Mouse (Mus musculus): Measurements from ENCODE around the gene Rftn2.

Rftn2 gene

DNA sequence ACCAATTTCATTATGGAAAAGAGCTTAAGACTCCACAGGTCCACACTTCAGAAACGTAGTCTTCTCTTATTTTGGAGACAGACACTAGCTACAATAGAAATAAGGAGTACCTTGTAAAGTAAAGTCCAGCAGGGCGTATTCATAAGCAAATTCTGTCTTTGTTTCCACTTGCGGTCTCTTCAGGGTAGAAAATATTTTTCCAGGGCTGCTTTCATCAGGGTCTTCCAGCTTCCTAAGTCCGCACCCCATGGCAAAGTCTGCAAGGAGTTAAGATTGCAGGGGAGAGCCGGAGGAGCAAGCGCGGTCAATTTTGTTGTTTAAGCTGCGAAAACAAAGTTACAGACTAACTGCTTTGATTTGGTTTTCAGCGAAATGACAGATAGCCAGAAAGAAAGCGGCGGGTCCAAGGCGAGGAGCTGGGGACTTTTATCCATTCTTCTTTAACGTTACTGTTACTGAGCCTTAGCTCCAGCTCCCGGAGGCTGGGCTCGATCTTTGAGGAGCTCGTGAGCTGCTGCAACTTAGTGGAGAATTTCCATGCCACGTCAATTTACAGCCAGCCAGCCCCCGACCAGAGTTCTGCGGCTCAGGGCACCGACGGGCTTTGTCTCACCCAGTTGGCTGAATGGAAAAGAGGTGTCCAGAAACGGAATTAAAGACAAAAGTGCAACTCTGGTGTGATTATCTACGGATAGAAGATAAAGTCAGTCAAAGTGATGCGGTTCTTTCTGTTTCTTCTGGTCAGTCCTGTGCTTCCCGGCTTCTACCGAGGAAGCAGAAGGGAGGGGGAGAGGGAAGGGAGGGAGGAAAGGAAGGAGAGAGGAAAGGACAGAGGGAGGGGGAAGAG is at the start of gene Rftn2:
Gene Rftn2 (minus strand): TSS at position 772 of the 847 bp plus-strand sequence.
- no peak for DNase-seq (ENCODE audit: low spot score)

DNA sequence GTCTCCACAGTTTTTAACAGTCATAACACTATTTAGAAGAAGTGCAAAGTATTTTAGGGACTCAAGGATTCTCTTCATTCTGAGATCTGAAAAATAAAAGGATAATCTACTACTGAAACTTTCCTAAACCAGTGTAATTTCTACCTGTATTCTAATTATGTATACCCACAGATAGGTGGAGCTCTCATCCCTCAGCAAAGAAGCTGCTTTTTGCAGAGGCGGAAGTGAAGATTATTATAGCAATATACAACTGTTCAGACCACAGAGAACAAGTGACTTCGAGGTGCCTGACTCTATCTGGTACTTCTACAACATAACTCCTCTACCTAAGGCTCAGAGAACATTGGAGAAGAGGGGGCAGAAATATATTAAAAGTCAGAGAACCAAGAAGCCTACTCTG is 38.9 kb upstream of the Rftn2 start:
- DNase-seq (ENCODE audit: low spot score), result no peak

DNA sequence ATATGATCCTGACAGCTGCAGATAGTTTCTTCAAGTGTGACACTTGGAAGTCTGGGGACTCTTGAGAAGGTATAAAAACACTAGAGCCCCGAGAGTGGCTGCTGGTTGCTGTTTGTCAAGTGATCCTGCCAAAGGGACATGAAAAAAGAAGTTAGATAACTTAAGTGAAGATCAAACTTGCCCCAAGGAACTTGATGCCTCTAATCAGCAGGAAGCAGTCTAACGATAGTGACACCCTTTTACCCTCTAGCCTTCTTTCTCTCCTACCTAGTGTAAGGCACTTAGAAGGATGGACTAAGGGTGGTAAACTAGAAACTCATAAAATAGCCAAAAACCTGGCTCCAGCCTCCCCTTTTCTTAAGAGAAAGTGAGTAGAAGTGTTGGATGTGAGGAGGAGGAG is 37.8 kb upstream of the Rftn2 start:
- DNase-seq (ENCODE audit: low spot score), result no peak

DNA sequence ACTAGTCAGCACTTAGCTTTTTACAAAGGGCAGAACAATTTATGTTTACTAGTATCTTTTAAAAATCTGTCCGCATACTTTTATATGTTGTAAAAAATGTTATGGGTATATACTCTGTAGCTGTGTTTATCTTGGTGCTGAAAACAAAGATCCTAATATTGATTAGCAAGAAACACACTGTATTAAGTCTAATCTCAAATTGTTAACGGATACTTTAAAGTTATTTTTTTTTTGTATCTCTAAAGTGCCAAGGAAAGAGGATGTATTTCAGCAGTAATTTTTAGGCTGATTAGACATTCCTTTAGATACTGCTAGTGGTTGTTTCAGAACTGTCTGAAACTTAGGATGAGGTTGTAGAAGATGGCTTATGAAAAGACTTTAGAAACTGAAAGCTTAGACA is 19.8 kb upstream of the Rftn2 start:
- DNase-seq (ENCODE audit: low spot score), result no peak

DNA sequence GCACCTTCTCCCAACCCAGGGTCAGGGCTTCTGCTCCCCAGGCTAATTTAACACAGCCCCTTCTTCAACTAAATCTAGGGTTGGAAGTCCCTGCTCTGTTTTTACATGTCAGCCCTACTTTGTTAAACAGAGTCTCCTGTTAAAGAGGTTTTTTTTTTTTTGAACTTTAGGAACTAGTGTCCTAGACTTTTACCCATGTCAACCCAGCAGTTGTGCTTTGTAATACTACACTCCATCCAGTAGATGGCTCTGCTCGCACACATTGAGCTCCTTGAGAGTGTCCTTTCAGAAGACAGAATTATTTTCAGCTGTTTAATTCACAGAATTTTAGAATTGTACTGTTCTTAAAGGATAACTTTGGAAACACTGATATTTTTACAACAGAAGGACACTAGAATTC is 12.7 kb upstream of the Rftn2 start:
- no peak for DNase-seq (ENCODE audit: low spot score)

DNA sequence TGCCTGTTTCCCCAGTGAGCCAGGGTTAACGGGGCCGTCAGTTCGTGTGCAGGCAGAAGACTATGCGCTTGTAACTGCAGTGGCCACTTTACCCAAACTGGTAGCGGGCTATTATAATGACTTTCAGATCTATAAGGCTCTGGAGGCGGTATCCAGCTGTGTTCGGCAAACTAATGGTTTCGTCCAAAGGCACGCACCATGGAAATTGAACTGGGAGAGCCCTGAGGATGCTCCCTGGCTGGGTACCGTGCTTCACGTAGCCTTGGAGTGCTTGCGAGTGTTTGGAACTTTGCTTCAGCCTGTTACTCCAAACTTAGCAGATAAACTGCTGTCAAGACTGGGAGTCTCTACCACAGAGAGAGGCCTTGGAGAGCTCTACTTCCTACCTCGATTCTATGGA is 11.9 kb upstream of the Rftn2 start:
- no peak for DNase-seq (ENCODE audit: low spot score)

DNA sequence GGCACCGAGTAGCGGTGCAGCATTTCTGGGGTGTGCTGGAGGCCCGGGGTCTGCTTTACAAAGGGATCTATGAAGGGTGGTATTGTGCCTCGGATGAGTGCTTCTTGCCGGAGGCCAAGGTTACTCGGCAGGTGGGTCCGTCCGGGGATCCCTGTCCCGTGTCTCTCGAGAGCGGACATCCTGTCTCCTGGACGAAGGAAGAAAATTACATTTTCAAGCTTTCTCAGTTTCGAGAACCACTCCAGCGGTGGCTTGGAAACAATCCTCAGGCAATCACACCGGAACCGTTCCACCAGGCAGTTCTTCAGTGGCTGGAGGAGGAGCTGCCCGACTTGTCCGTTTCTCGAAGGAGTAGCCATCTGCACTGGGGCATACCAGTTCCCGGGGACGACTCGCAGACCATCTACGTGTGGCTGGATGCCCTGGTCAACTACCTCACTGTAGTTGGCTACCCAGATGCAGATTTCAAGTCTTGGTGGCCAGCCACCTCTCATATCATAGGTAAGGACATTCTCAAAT is 11.1 kb upstream of the Rftn2 start:
- no peak for DNase-seq (ENCODE audit: low spot score)

DNA sequence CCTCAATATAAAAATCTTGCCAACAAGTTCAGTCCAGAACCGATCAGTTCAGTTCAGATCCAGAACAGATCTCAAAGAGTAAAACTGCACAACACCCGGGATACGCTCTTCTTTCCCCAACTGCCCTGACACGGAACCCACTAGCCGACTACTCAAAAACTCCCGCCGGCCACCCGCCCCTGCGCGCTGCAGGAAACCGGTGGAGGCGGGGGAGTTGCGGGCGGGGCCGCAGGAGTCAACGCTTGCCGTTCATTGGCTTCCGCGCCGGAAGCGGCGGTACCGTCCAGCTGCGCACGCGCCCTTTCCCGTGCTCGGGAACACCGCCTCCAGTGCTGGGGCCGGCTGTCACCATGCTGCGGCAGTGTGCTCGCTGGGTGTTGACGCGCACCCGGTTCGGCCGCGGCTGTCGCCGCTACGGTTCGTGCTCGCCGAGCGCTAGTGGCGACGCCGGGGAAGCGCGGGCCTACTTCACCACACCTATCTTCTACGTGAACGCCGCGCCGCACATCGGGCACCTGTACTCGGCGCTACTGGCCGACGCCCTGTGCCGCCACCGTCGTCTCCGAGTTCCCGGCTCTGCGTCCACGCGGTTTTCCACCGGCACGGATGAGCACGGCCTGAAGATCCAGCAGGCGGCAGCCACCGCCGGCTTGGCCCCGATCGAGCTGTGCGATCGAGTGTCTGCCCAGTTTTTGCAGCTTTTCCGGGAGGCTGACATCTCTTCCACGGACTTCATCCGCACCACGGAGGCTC is 10.5 kb upstream of the Rftn2 start, which contains the start of gene Mars2:
Gene Mars2 (plus strand): TSS at position 288 of the 753 bp plus-strand sequence.
- DNase-seq (ENCODE audit: low spot score), result peak; percentile 94

DNA sequence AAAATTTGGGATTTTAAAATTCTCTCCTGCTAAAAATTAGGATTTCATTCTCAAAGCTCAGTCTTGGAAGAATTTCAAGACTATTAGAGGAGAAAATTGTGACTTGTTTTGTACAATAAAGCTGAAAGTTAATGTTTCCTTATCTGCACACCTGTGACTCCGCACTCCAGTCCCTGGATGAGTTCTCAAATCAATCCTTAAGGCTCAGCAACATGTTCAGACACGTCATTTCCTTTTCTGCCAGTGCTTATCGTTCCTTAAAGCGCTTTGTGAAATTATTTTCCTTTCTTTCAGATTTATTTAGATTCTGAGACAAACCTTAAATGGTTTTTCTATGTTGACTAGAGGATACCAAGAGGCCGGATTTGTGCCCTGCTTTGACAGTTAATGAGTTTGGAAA is 9.9 kb upstream of the Rftn2 start:
- DNase-seq (ENCODE audit: low spot score), result no peak

DNA sequence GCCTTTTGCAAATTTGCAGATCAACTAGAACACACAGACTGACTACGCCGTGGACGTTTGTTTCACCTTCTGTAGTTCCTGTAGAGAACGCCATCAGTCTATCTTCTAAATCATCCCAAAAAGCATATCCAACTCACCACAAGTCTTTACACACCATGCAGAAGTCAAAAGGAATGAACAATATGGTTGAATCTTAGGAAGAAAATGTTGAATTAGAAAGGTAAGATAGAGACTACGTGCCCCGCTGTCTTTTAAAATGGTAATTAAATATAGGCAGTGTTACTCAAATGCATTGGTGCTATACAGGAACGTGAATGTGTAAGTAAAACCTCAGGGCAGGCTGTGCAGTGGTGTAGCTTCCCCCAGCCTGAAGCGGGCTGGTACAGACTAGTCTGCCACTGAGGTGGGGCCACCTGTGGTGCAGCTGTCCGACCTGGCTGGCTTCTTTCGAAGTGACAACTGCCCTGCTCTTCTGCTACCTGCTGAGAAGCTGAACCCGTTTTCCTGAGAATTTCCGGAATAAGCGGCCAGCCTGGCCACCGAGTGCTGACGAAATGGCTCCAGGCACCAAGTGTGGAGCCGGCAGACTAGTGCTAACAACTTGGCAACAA is 8.4 kb upstream of the Rftn2 start:
- DNase-seq (ENCODE audit: low spot score), result no peak

DNA sequence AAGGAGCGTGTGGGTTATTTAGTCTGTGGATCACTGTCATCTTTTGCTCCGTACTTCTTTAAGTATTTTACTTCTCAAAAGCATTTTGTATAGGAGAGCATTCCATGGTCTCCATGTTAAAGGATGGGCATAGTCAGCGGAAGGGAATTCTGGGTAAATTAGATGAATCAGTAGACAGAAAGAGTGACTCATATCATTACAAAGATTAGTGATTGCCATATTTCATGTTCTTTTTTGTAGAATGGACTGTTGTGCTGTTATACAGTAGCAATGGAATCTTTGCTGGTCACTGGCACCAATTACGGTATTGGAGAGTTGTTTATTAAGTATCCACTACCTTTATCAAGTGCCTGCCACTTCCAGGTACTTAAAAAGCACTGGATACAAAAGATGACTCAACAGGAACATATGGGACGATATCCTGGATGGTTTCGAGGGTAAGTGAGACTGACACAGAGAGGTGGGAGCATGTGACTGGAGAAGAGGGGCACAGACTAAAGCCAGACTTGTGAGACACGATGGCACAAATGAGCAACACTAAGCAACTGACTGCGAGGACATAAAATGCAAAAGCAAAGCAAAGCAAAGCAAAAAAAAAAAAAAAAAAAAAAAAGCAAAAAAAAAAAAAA is 1.8 kb upstream of the Rftn2 start:
- no peak for DNase-seq (ENCODE audit: low spot score)

DNA sequence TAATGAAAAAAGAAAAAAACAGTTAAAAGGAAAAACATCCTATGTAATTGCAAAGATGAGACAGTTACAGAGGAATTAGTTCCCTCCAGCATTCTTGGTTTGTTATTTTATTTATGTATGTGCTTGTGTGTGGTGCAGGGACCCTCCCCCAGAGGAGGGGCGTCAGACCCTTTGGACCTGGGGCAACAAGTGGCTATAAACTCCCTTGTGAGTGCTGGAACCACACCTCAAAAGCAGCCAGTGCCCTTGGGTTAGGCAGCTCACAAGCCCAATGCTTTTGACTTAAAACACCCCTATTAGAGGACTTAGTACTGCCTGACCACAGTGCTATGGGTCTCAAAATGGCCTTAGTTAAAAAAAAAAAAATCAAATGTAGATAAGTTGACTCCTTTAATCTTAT is 794 bp upstream of the Rftn2 start:
- no peak for DNase-seq (ENCODE audit: low spot score)

DNA sequence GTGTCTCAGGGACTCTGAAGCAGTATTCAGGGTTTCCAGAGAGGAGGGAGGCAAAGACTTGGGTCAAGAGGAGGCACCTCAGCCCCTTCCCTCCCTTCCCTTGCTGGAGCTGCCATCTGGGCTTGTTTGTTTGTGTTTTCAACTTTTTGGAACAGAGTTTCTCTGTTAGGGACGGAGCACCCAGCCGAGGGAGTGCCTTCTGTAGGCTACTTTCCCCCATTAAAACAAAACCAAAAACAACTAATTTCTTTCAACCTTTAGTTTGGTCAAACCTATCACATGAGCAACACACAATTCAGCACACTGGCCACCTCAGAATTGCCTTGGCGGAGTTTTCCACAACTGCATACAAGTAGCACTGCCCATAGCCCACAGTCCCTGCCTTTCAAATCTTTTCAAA is 1.2 kb downstream of the Rftn2 start:
- DNase-seq (ENCODE audit: low spot score), result no peak

DNA sequence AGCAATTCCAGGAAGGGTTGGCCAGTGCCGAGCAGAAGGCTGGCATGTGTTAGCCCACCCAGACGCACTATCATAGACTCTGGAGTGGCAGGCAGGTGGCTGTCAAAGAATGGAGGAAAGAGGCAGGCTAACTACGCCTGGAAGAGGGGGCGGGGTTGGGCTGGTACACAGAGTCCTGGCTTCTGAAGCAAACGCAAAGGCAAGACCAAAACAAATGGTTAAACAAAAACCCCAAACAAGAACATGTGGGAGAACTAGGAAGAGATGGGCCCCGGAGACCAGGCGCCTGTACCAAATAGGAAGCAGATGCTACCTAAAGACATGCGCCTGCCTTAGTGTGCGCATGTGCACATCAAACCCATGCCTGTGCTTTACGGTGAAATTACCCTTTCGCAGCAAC is 2.5 kb downstream of the Rftn2 start:
- DNase-seq (ENCODE audit: low spot score), result no peak

DNA sequence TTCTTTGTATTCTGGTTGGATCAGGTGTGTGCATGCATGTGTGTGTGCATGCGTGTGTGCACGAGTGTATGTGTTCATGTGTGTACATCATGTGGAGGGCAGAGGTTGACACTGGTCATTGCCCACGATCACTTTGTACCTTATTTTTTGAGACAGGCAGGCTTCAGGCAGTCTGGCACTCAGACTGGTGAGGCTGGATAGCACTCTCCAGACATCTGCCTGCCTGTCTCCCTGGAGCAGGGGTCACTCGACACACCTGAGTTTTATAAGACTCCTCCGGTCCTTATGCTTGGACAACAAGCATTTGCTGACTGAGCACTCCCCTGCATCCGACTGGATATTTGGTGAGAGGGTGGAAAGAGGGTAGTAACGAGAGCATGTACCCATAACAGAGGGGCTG is 3.6 kb downstream of the Rftn2 start:
- no peak for DNase-seq (ENCODE audit: low spot score)

DNA sequence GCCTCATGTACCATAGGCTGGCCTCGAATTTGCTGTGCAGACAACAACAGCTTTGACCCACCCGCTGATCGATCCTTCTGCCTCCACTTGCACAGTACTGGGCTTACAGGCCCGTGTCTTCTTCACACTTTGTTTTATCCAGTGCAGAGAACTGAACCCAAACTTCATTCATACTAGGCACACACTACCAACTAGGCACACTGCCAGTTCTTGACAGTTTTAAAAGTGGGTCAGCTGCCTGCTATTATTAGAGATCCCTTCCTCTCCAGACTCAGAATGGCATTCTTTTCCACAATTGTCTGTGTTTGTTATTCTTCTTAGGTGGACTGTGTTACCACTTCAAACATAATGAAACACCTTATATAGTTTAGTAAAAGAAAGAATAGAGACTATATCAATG is 5.2 kb downstream of the Rftn2 start:
- no peak for DNase-seq (ENCODE audit: low spot score)

DNA sequence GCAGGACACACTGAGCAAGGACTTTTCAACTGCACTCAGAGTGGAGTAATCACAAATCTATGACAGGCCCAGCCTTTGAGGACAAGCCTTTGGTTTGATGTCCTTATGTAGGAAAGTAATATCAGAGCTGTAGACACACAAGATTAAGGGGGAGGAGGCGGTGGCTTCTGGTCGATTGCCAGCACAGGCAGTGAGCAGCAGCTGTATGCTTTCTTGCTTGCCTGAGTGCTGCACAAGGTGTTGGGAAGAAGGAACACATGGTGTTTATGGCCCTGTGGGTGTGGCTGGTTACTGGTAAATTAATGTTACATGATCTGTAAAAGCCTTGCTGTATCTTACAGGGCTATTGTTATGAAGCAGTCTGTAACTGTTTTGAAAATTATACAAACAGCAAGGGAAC is 9.4 kb downstream of the Rftn2 start:
- DNase-seq (ENCODE audit: low spot score), result no peak

DNA sequence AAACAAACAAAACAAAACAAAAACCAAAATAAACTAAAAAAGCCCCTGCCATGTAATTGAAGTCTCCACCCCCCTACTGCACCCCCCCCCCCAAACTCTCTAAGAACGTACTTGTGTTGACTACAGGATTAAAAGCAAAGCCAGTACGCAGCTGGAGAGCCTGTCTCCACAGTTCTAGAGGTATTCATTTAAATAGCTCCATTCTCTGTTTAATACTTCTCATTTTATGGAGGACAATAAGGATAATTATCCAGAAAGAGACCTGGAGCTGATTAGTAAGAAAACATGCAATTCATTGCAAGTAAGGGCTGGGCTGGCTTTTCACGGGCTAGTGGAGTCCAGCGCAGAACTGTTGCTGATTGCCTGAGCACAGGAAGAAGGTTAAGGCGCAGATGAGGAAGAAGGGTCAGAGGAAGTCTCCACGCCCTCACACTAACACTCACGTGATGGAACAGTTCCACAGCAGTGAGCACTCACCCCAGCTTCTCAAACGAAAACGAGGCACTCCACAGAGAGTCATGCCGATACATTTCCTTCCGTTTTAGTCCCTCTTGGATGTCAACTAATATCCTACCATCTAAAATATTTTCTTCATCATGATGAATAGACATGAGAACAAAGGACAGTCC is 11.3 kb downstream of the Rftn2 start:
- no peak for DNase-seq (ENCODE audit: low spot score)

DNA sequence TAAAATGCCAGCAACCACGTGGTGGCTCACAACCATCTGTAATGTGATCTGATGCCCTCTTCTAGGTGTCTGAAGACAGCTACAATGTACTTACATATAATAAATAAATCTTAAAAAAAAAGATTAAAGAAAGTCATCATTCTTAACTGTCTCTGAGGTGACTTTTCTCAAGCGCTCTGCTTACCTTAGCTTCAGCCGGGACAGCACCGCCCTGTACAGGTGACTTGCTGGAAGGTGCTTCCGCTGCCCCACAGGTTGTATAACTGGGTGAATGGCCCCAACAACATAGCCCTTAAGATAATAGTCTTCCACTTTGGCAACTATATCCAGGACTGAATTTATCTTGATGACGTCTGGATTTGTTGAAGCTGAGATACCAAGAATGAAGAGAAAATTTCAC is 12.6 kb downstream of the Rftn2 start:
- DNase-seq (ENCODE audit: low spot score), result no peak

DNA sequence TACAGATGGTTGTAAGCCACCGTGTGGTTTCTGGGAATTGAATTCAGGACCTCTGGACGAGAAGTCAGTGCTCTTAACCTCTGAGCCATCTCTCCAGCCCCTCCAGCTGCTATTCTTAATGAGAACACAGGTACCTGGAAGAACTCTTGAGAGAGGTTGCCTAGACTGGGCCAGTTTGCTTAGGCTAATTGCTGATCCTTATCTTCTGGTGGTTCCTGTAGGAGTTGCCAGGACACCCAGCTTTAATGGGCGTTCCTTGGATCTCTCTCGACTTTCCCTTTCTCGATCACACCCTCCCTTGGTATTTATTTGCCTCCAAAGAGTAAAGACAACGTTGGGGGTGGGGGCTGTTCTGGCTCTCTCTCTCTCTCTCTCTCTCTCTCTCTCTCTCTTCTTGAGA is 13.1 kb downstream of the Rftn2 start:
- DNase-seq (ENCODE audit: low spot score), result no peak

DNA sequence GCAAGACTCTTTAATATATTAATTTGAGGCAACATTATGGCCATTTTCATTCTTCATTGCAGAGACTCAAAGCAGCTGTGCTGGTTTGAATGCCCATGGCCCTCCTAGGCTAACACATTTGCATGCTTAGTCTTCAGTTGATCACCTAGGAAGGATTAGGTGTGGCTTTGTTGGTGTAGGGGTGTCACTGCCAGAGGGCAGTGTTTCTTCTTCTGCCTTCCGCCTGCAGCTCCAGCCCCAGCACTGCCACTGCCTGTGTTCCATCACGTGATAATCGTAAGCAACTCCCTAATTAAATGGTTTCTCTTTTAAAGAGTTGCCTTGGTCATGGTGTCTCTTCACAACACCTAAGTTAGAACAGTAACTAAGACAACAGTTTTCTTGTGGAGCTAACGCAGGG is 13.8 kb downstream of the Rftn2 start:
- DNase-seq (ENCODE audit: low spot score), result no peak

DNA sequence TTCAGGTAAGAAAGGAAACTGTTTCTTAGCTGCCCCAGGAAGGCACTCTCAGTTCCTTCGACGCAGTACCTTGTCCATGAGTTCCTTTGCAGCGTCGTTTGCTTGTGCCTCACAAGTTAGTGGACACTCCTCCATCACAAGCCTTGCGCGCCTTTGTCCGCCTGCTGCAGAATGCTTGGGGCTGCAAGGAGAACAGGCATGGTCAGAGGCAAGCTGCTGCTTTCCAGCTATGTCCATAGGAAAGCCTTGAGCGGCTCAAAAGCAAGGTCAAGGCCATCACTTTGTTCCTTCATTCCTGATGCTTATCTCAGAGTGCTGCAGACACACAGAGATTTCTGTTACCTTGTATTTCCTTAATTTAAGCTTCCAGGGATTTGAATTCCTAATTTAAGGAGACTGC is 15.5 kb downstream of the Rftn2 start:
- no peak for DNase-seq (ENCODE audit: low spot score)
